Mouse (Mus musculus): Measurements from ENCODE around the gene Krtap16-1. TPM values are rescaled to one million over a fixed set of nuclear protein-coding genes. Genes with fewer than 3 reads are reported as not detected.

The Krtap16-1 gene
- polyA plus RNA-seq, 1 experiment = not detected

Other genes starting within 250 kb of the Krtap16-1 start
- gene Gm11595, start 213.7 kb downstream of the Krtap16-1 start, polyA plus RNA-seq (2012; rRNA removed) = not detected in 2 replicates
- not detected in 2 replicates for gene Krtap4-8, start 205.9 kb downstream of the Krtap16-1 start, polyA plus RNA-seq (2012; rRNA removed)
- 0.17 TPM in 1 of 2 replicates, not detected in the other for gene Krtap4-9, start 201.4 kb downstream of the Krtap16-1 start, polyA plus RNA-seq (2012; rRNA removed)
- gene Gm11596, start 193.1 kb downstream of the Krtap16-1 start, polyA plus RNA-seq (2012; rRNA removed) = not detected in 2 replicates
- gene Gm11569, start 187.7 kb downstream of the Krtap16-1 start, polyA plus RNA-seq (2012; rRNA removed) = not detected in 2 replicates
- gene Gm11554, start 182.2 kb downstream of the Krtap16-1 start, polyA plus RNA-seq (2012; rRNA removed) = not detected in 2 replicates
- gene Krtap4-13, start 176.7 kb downstream of the Krtap16-1 start, polyA plus RNA-seq (2012; rRNA removed) = not detected in 2 replicates
- not detected in 2 replicates for gene Gm11564, start 170.9 kb downstream of the Krtap16-1 start, polyA plus RNA-seq (2012; rRNA removed)
- gene 2300003K06Rik, start 148.5 kb downstream of the Krtap16-1 start, polyA plus RNA-seq (2012; rRNA removed) = not detected in 2 replicates
- gene Krtap4-16, start 135.0 kb downstream of the Krtap16-1 start, polyA plus RNA-seq (2012; rRNA removed) = 0.28 TPM in 1 of 2 replicates, not detected in the other
- not detected in 2 replicates for gene Gm11568, start 128.7 kb downstream of the Krtap16-1 start, polyA plus RNA-seq (2012; rRNA removed)
- gene Gm11559, start 122.1 kb downstream of the Krtap16-1 start, polyA plus RNA-seq (2012; rRNA removed) = 0.31 TPM in 1 of 2 replicates, not detected in the other
- not detected in 2 replicates for gene Krtap9-1, start 113.2 kb downstream of the Krtap16-1 start, polyA plus RNA-seq (2012; rRNA removed)
- gene Gm11567, start 107.4 kb downstream of the Krtap16-1 start, polyA plus RNA-seq (2012; rRNA removed) = not detected in 2 replicates
- 0.13 TPM in 1 of 2 replicates, not detected in the other for gene Krtap31-1, start 78.7 kb downstream of the Krtap16-1 start, polyA plus RNA-seq (2012; rRNA removed)
- not detected in 2 replicates for gene Gm11565, start 71.8 kb downstream of the Krtap16-1 start, polyA plus RNA-seq (2012; rRNA removed)
- 0.11 TPM in 1 of 2 replicates, not detected in the other for gene Krtap31-2, start 50.3 kb downstream of the Krtap16-1 start, polyA plus RNA-seq (2012; rRNA removed)
- not detected in 2 replicates for gene Krtap9-5, start 38.1 kb downstream of the Krtap16-1 start, polyA plus RNA-seq (2012; rRNA removed)
- gene Krtap29-1, start 7.5 kb downstream of the Krtap16-1 start, polyA plus RNA-seq (2012; rRNA removed) = not detected in 2 replicates
- gene Krtap17-1, start 7.4 kb upstream of the Krtap16-1 start, polyA plus RNA-seq (2012; rRNA removed) = 0.31 and 0.43 TPM in 2 replicates
- gene Krt33a, start 29.6 kb upstream of the Krtap16-1 start, polyA plus RNA-seq (2012; rRNA removed) = 0.11 and 0.14 TPM in 2 replicates
- gene Krt33b, start 43.3 kb upstream of the Krtap16-1 start, polyA plus RNA-seq (2012; rRNA removed) = 0.44 TPM in 1 of 2 replicates, not detected in the other
- gene Krt34, start 55.0 kb upstream of the Krtap16-1 start, polyA plus RNA-seq (2012; rRNA removed) = not detected in 2 replicates
- 0.15 and 0.23 TPM in 2 replicates for gene Krt31, start 64.0 kb upstream of the Krtap16-1 start, polyA plus RNA-seq (2012; rRNA removed)
- gene Krt32, start 101.6 kb upstream of the Krtap16-1 start, polyA plus RNA-seq (2012; rRNA removed) = 0.18 and 0.30 TPM in 2 replicates
- gene Krt35, start 109.6 kb upstream of the Krtap16-1 start, polyA plus RNA-seq (2012; rRNA removed) = 0.13 and 0.20 TPM in 2 replicates
- 0.79 and 0.90 TPM in 2 replicates for gene Krt36, start 119.0 kb upstream of the Krtap16-1 start, polyA plus RNA-seq (2012; rRNA removed)
- gene Krt13, start 135.0 kb upstream of the Krtap16-1 start, polyA plus RNA-seq (2012; rRNA removed) = 0.92 and 0.98 TPM in 2 replicates
- 0.85 and 1.1 TPM in 2 replicates for gene Krt15, start 149.3 kb upstream of the Krtap16-1 start, polyA plus RNA-seq (2012; rRNA removed)
- gene Krt19, start 162.1 kb upstream of the Krtap16-1 start, polyA plus RNA-seq (2012; rRNA removed) = 8.7 and 13.0 TPM in 2 replicates
- gene Krt9, start 206.6 kb upstream of the Krtap16-1 start, polyA plus RNA-seq (2012; rRNA removed) = 0.31 and 0.42 TPM in 2 replicates
- gene Krt14, start 221.0 kb upstream of the Krtap16-1 start, polyA plus RNA-seq (2012; rRNA removed) = 59.7 and 80.7 TPM in 2 replicates

All from thymus, adult 2 months (tissue).